Mouse (Mus musculus) hindbrain, embryonic 13.5 days (tissue): ENCODE measurements around the gene Katnal1. TPM values are rescaled to one million over a fixed set of nuclear protein-coding genes. Genes with fewer than 3 reads are reported as not detected.

ENCODE experiments used
- ATAC-seq: fragments of 200-750 bp; cut with Nextera tagmentation; 2 replicates; pipeline ENCODE4 v1.8.0; 2017; ENCODE audit warnings: moderate TSS enrichment; ENCODE audit not compliant: low FRiP score
- H3K27ac ChIP-seq: fragments of 300-500 bp; sonication (generic); 2 replicates; pipeline ENCODE4 v1.5.1; 2015; ENCODE audit warnings: inconsistent platforms, mild to moderate bottlenecking, moderate library complexity
- H3K27me3 ChIP-seq: fragments of 300-500 bp; sonication (generic); 2 replicates; pipeline ENCODE4 v1.6.1; 2015; ENCODE audit warnings: mild to moderate bottlenecking, inconsistent platforms
- H3K36me3 ChIP-seq: fragments of 300-500 bp; sonication (generic); 2 replicates; pipeline ENCODE4 v1.6.1; 2015; ENCODE audit warnings: mild to moderate bottlenecking, inconsistent platforms
- H3K4me1 ChIP-seq: fragments of 300-500 bp; sonication (generic); replicated peaks from 2 replicates; pipeline ENCODE4 v1.6.1; 2015; ENCODE audit warnings: inconsistent platforms
- H3K4me2 ChIP-seq: fragments of 300-500 bp; sonication (generic); 2 replicates; pipeline ENCODE4 v1.6.1; 2015; ENCODE audit warnings: inconsistent platforms, mild to moderate bottlenecking, moderate library complexity
- H3K4me3 ChIP-seq: fragments of 300-500 bp; sonication (generic); 2 replicates; pipeline ENCODE4 v1.5.1; 2015; ENCODE audit warnings: mild to moderate bottlenecking, inconsistent platforms
- H3K9ac ChIP-seq: fragments of 300-500 bp; sonication (generic); 2 replicates; pipeline ENCODE4 v1.6.1; 2015; ENCODE audit warnings: mild to moderate bottlenecking, inconsistent platforms
- H3K9me3 ChIP-seq: fragments of 300-500 bp; sonication (generic); 2 replicates; pipeline ENCODE4 v1.6.1; 2016; ENCODE audit warnings: inconsistent platforms
- WGBS: fragments of 180-500 bp; shearing (Covaris S2); methylation state at CpG from one replicate; pipeline ENCODE4 v1.1.7; 2015; 5-methylcytosine and 5-hydroxymethylcytosine counted together
- polyA plus RNA-seq: library from polyadenylated mRNA; unstranded; fragments of >200 nt; fragmentation: Nextera tagmentation; extraction: Ambion mirVana; gene quantifications from 2 replicates; pipeline ENCODE4 v1.2.1, GENCODE M21; 2015

The Katnal1 gene
- polyA plus RNA-seq, 1 experiment from 2014 or later = 33.4 TPM

GRCm38 (mm10) chr5:148918049-148918448, 11.1 kb downstream of the Katnal1 start:
- ATAC-seq = no peak
- Histone ChIP-seq H3K9ac (no peak overlapping the region), H3K9me3 (no peaks in the 10 kb centered on the region), H3K27ac (no peak overlapping the region), H3K4me2 (no peak overlapping the region), H3K4me3 (no peak overlapping the region), H3K27me3 (no peaks in the 10 kb centered on the region), H3K36me3 (peaks cover 51% of the 10 kb centered on the region), H3K4me1 (no peaks in the 10 kb centered on the region)
- 77% methylated on average over 5 of the region's 5 CpGs for WGBS

- Histone ChIP-seq H3K4me1 (no peaks in the 10 kb centered on the region), H3K9ac (no peak overlapping the region), H3K27me3 (no peaks in the 10 kb centered on the region), H3K9me3 (no peaks in the 10 kb centered on the region), H3K36me3 (peaks cover 62% of the 10 kb centered on the region), H3K4me3 (no peak overlapping the region), H3K27ac (peak overlapping the region; percentile 18; the same call in 1 of the 2 replicates), H3K4me2 (no peak overlapping the region)
- ATAC-seq = no peak
- WGBS = 88% methylated on average over 6 of the region's 6 CpGs
Measured at GRCm38 (mm10) chr5:148916775-148917174, 12.3 kb downstream of the Katnal1 start.

GRCm38 (mm10) chr5:148912262-148912661, 16.9 kb downstream of the Katnal1 start:
- no peak for ATAC-seq
- Histone ChIP-seq H3K27ac (no peak overlapping the region), H3K4me2 (no peak overlapping the region), H3K9ac (no peak overlapping the region), H3K36me3 (peaks cover 44% of the 10 kb centered on the region), H3K4me1 (peaks cover 18% of the 10 kb centered on the region), H3K9me3 (no peaks in the 10 kb centered on the region), H3K27me3 (no peaks in the 10 kb centered on the region), H3K4me3 (no peak overlapping the region)
- 66% methylated on average over 3 of the region's 3 CpGs for WGBS

- ATAC-seq = no peak
- Histone ChIP-seq H3K4me1 (peaks cover 29% of the 10 kb centered on the region), H3K4me2 (no peak overlapping the region), H3K9me3 (no peaks in the 10 kb centered on the region), H3K4me3 (no peak overlapping the region), H3K27me3 (no peaks in the 10 kb centered on the region), H3K27ac (no peak overlapping the region), H3K9ac (no peak overlapping the region), H3K36me3 (peaks cover 30% of the 10 kb centered on the region)
- 92% methylated on average over 4 of the region's 4 CpGs for WGBS
Measured at GRCm38 (mm10) chr5:148910066-148910465, 19.1 kb downstream of the Katnal1 start.

GRCm38 (mm10) chr5:148909402-148909801, 19.7 kb downstream of the Katnal1 start:
- WGBS = 30% methylated on average over 6 of the region's 6 CpGs
- H3K27me3 ChIP-seq = no peaks in the 10 kb centered on the region
- peaks cover 31% of the 10 kb centered on the region for H3K36me3 ChIP-seq
- ATAC-seq = no peak
- no peak overlapping the region for H3K9ac ChIP-seq
- H3K4me2 ChIP-seq = no peak overlapping the region
- no peaks in the 10 kb centered on the region for H3K9me3 ChIP-seq
- H3K27ac ChIP-seq = peak overlapping the region; percentile 77
- H3K4me3 ChIP-seq = no peak overlapping the region
- peaks cover 30% of the 10 kb centered on the region for H3K4me1 ChIP-seq

- WGBS = 15% methylated on average over 7 of the region's 7 CpGs
- peak; percentile 50; the same call in 1 of the 2 replicates for ATAC-seq
- H3K4me2 ChIP-seq = no peak overlapping the region
Measured at GRCm38 (mm10) chr5:148909057-148909395, 20.1 kb downstream of the Katnal1 start.

GRCm38 (mm10) chr5:148908191-148909056, 20.7 kb downstream of the Katnal1 start:
- Histone ChIP-seq H3K4me3 (no peak overlapping the region), H3K36me3 (peaks cover 37% of the 10 kb centered on the region), H3K27me3 (no peaks in the 10 kb centered on the region), H3K27ac (peak overlapping the region; percentile 77), H3K4me1 (peaks cover 30% of the 10 kb centered on the region), H3K4me2 (no peak overlapping the region), H3K9me3 (no peaks in the 10 kb centered on the region), H3K9ac (no peak overlapping the region)
- 39% methylated on average over 17 of the region's 17 CpGs for WGBS
- peak; percentile 50 for ATAC-seq

More at GRCm38 (mm10) chr5:148909057-148909395, 20.1 kb downstream of the Katnal1 start:
- H3K4me1 ChIP-seq = peaks cover 30% of the 10 kb centered on the region
- H3K27me3 ChIP-seq = no peaks in the 10 kb centered on the region
- peak overlapping the region; percentile 77 for H3K27ac ChIP-seq
- H3K4me3 ChIP-seq = no peak overlapping the region
- peaks cover 35% of the 10 kb centered on the region for H3K36me3 ChIP-seq
- no peak overlapping the region for H3K9ac ChIP-seq
- H3K9me3 ChIP-seq = no peaks in the 10 kb centered on the region

GRCm38 (mm10) chr5:148906305-148906704, 22.8 kb downstream of the Katnal1 start:
- H3K9me3 ChIP-seq = no peaks in the 10 kb centered on the region
- no peak overlapping the region for H3K4me2 ChIP-seq
- WGBS = 84% methylated on average over 4 of the region's 4 CpGs
- no peak overlapping the region; the same call in 1 of the 2 replicates for H3K27ac ChIP-seq
- ATAC-seq = no peak
- no peak overlapping the region for H3K4me3 ChIP-seq
- no peak overlapping the region for H3K9ac ChIP-seq
- H3K36me3 ChIP-seq = peaks cover 22% of the 10 kb centered on the region
- no peaks in the 10 kb centered on the region for H3K27me3 ChIP-seq
- H3K4me1 ChIP-seq = peaks cover 30% of the 10 kb centered on the region

GRCm38 (mm10) chr5:148904846-148905245, 24.3 kb downstream of the Katnal1 start:
- Histone ChIP-seq H3K4me2 (no peak overlapping the region), H3K9me3 (no peaks in the 10 kb centered on the region), H3K4me3 (no peak overlapping the region), H3K4me1 (peaks cover 30% of the 10 kb centered on the region), H3K27me3 (no peaks in the 10 kb centered on the region), H3K27ac (no peak overlapping the region), H3K36me3 (peaks cover 14% of the 10 kb centered on the region), H3K9ac (no peak overlapping the region)
- ATAC-seq = no peak
- WGBS = 72% methylated on average over 6 of the region's 6 CpGs

GRCm38 (mm10) chr5:148899361-148899760, 29.8 kb downstream of the Katnal1 start:
- Histone ChIP-seq H3K9me3 (no peaks in the 10 kb centered on the region), H3K4me1 (peaks cover 25% of the 10 kb centered on the region), H3K36me3 (peaks cover 16% of the 10 kb centered on the region), H3K27me3 (no peaks in the 10 kb centered on the region), H3K9ac (no peak overlapping the region), H3K4me3 (no peak overlapping the region), H3K4me2 (no peak overlapping the region), H3K27ac (no peak overlapping the region)
- ATAC-seq = no peak
- WGBS = 95% methylated on average over 7 of the region's 7 CpGs

- H3K9ac ChIP-seq = no peak overlapping the region
- H3K9me3 ChIP-seq = no peaks in the 10 kb centered on the region
- no peak overlapping the region for H3K27ac ChIP-seq
- peaks cover 15% of the 10 kb centered on the region for H3K36me3 ChIP-seq
- no peak overlapping the region for H3K4me2 ChIP-seq
- ATAC-seq = no peak
- no peak overlapping the region for H3K4me3 ChIP-seq
- 64% methylated on average over 12 of the region's 12 CpGs for WGBS
- peaks cover 25% of the 10 kb centered on the region for H3K4me1 ChIP-seq
- H3K27me3 ChIP-seq = no peaks in the 10 kb centered on the region
Measured at GRCm38 (mm10) chr5:148897941-148898417, 31.1 kb downstream of the Katnal1 start.

GRCm38 (mm10) chr5:148897069-148897702, 31.9 kb downstream of the Katnal1 start:
- Histone ChIP-seq H3K27ac (peak overlapping the region; percentile 40; the same call in 1 of the 2 replicates), H3K9me3 (no peaks in the 10 kb centered on the region), H3K4me3 (no peak overlapping the region), H3K4me1 (peaks cover 25% of the 10 kb centered on the region), H3K4me2 (no peak overlapping the region), H3K27me3 (no peaks in the 10 kb centered on the region), H3K36me3 (peaks cover 23% of the 10 kb centered on the region), H3K9ac (no peak overlapping the region)
- ATAC-seq = no peak
- WGBS = 56% methylated on average over 14 of the region's 14 CpGs
